Mouse (Mus musculus) right cerebral cortex, postnatal 14 days (tissue): ENCODE data around the gene Dcst1.

Source experiments
- DNase-seq: peaks from one replicate; pipeline ENCODE4 v3.0.0; 2022

Gene Dcst1

DNA sequence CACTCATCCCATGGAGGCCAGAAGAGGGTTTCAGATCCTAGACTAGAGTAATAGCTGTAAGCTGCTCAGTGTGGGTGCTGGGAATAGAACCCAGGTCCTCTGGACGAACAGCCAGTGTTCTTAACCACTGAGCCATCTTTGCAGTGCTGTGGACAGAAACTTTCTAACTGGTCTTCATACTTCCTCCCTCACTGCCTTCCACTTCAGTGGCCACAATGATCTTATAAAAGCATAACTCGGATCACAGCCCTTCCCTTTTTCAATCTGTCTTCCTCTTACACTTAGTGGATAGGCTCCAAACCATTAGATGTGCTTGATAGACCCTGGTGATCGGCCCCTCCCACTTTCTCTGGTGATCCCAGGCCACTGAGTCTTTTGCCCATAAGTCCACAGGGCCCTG lies 4.8 kb downstream of the Dcst1 start:
- DNase-seq, result no peak

DNA sequence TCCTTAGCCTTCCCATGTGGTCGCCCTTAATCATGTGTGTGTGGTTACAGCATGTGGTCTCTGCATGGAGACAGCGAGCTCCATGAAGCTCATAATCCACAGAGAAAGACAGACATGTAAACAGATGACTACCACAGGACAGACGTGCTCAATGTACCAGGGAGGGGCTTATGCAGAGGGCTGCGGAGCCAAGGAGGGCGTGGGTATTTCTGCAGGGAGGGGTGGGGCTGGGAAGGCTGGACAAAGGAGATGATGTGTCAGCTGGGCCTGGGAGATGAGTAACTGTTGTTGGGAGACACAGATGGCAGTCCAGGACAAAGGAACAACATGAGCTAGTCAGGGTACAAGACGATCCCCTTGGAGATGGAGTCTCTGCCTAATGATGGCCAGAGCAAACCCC lies 5.4 kb downstream of the Dcst1 start:
- no peak for DNase-seq

DNA sequence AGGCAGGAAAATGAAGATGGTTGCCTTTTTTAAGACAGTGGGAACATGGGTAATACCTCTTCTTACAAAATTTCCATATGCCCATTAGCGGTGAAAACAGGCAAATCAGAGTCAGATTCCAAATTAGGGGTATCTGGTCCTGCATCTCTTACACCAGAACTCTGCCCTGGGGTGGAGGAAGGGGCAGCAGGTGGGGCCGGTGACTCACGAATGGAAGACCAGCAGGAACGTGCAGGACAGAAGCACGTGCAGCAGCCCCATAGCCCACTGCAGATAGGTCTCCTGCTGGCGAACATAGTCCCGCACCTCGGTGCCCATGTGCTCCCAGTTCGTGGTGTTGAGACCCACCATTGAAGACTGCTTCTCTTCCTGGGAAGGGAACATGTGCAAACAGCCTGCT lies 9.0 kb downstream of the Dcst1 start:
- no peak for DNase-seq

DNA sequence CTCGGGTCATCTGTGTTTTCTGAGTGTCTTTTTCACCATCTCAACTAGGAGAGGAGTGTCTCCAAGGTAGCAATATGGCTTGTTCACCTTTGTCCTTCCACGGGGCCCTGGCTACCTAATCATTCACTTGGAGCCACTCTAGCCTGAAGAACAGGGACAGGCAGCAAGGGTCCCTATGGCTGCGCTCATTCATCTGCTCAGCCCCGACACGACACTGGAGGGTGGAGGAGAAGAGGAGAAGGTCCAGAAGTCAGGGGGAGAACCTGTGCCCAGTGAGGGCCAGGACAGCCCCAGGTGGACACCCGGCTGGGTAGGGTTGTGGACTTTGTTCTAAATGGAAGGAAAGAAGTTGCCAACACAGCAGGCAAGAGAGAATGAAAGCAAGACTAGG lies 9.5 kb downstream of the Dcst1 start:
- DNase-seq, result no peak

DNA sequence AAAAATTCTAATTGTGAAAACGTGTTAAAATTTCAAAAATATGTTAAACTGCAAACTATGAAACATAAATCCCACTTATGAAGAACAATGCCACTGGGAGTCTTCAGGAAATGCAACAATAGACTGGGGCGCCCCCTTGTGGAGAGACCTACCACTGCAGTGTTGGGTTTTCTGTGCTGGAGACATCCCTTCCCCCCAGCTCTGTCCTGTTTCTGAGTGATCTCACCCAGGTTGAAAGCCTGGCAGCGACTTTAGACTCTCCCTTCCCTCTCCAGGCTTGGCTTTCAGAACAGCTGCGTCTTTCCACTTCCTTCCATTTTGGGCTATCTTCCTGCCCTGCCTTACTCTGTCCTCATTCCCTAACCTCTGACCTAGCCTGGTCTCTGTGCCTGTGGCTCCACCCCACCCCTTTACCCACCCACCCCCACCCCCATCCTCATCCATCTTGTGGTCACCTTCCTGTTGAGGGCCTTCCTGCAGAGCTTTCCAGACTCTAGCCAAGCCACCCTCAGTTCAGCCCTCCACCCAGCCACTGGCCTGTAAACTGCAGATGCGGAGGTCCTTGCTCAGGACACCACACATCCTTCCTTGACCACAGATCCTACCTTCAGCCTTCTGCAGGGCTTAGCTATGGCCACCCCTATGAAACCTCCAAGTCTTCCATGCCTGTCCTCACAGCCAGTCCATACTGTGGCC lies 10.1 kb downstream of the Dcst1 start:
- DNase-seq, result peak; percentile 85

DNA sequence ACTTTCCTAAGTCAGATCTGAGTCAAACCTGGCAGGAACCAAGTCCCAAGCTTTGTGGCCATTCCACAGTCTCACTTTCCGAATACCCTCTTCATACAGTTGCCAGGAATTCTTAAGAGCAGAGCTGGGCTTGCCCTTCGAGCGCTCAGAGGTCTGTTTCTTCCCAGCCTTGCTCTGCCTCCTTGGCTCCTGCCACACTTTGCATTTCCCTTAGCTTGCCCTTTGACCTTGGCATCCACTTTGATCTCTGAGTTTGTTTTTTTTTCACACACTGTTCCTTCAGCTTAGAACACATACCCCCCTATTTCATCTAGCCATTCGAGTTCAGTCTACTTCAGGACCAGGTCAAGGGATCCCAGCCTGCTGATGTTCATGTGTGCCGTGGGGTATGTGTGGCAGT lies 13.8 kb downstream of the Dcst1 start:
- DNase-seq, result no peak

DNA sequence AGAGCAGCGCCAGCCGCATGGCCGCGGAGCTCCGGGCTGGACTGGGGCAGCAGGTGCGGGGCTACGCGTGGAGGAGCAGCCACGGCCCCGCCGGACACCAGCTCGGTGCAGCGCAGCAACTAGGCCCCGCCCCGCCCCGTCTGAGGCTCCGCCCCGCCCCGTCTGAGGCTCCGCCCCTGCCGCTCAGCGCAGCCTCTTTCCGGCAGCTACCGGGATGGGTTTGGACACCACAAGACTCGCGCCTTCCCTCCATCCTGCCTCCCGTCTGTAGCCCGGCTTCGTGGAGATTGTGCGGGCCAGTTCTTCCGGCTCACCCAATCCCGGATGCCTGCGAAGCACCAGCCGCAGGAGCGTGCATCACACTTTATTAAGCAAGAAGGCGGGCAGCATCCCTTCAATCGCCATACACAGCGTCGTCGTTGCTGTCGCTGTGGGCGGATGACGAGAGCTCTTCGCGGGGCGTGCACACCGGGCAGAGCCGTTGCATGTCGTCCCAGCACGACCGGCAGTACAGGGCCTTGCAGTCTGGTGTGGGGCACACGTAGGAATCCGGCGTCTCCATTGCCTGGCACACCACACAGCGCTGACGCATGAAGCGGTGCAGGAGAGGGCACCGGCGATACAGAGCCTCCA lies 15.1 kb downstream of the Dcst1 start, which contains the start of gene Adam15:
Adam15 (minus strand) TSS at position 128 of the 633 bp plus-strand sequence.
- DNase-seq, result peak; percentile 91

DNA sequence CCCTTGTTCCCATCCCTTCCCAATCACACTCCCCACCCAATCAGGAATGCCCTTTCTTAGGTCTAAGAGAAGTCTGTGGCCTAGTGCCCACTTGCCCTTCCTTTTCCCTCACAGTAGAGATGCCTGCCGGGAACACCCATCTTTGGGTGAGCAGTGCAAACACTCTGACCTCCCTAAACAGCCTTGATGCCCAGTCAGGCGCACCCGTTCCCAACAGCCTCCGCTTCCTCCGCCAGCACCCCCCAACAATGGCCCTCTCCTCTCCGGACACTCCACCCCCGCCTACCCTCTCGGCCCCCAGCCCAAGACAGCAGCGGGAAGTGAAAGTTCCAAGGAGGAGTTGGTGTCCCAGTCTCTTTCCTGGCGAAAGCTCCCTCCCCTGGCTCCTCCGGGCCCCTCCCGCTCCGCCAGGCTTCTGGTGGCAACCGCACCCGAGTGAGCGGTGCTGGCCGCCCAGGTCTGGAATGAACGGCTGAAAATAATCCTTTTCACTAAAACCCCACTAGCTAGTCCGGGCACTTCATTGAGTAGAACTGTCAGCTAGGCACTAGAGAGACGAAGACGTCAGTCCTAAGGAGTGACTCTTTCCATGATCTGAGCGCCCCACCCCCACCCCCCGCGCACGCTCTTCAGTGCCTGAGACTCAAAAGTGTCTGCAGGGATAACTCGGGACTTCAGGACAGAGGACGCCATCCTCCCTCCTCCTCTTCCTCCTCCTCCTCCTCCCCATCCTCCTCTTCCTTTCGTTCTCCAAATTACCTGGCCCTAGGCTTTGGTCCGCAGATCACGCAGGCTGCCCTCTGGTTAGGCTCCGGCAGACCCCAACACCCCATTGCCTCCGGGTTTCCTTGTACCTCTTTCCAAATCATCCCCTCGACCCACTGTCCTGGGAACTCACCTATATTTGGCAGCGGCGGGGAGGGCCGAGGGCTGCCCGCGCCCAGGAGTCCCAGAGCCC lies 15.9 kb downstream of the Dcst1 start:
- DNase-seq, result no peak

DNA sequence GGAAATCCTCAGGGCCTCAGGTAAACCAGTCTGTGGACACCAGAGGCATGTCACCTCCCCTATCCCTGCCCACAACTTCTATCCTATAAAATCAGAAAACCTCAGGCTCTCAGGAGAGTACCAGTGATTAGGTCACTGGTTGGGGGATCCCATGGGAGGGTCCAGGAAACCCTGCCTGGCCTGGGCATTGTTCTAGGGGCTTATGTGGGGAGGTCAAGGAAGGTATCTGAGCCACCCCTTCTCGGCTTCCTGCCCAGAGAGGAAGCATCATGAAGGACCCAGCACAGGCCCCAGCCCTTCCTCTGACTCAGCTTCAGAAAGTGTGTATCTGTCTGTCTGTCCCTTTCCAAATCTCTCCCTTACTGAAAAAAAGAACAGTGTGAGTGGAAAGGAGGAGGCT lies 17.1 kb downstream of the Dcst1 start:
- no peak for DNase-seq

DNA sequence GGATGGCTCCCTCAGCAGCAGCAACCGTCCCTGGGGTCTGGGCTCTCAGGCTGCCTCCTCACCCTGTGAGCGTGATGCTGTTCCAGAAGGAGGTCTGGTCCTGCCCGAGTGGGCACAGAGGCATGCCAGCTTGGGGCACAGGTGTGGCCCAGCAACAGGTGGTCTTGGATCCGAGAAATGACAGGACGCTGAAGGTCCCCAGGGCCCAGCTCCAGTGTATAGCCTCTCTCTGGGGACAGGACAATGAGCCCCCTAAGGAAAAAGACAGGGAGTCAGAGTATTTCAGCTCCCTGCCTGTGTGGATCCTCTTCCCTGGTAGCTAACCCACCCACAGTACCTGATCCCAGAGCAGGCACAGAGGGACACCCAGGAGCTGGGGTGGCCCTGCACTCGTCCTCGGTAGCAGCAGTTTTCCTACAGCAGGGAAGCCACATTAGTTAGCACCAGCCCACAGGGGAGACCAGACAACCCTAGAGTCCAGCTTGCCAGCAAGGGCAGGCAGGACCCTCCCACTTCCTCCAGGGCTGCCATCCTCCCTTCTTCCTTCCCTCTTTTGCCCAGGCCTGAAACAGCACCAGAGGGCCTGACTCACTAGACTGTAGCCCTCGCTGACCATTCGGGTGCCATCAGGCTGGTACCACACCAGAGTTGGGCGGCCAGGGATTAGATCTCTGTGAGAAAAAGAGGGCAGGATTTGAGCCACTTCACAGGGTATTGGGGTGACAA lies 18.1 kb downstream of the Dcst1 start:
- no peak for DNase-seq

DNA sequence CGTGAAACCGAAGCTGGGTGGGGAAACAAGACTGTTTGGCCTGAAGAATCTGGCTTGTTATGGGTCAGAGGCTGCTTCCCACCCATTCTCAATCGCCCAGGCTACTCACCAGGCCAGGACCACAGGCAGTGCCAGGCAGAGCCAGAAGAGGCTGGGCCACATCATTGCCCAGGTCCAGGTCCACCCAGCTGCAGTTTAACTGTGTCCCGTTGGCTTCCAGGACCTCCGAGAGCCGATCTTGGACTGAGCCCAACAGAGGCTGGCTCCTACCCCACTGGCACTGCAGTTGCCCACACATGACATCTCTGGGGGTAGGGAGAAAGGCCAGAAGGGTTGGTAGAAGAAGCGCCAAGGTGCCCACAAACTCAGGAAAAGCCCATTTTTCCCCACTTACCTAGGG lies 21.8 kb downstream of the Dcst1 start:
- no peak for DNase-seq

DNA sequence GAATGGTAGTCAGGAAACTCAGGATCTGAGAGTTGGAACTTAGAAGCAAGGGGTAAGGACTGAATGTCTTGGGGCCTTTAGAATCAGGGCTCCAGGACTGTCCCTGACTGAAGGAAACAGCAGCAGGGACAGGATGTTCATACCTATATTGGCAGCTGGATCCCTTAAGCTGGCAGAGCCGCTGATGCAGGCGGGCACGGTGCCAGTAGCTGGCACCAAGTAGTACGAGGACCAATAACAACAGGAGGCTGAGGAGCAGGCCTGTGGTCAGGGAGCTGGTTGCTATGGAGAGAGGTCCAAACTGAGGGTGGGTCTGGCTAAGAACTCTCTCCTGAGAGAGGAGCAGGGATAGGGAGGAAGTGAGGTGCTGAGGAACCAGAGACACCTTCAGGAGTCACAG lies 23.3 kb downstream of the Dcst1 start:
- DNase-seq, result no peak

DNA sequence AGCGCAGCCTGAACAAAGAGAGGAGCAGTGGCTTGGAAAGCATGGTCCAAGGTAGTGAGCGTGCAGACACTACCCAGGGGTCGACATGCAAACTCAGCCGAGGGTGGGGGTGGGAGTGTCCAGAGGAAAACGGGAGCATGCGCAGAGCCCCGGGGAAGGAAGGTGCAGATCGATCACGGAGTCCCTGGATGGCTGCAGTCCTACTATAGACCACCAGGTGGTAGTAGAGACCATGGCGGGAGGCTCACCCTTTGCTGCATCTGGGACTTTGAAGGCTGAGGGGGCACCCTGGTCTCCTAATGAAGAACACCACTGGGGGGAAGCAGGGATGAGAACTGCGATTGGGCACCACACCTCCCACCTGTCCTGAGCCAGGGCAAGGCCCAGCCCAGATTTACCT lies 24.6 kb downstream of the Dcst1 start:
- peak; percentile 80 for DNase-seq

DNA sequence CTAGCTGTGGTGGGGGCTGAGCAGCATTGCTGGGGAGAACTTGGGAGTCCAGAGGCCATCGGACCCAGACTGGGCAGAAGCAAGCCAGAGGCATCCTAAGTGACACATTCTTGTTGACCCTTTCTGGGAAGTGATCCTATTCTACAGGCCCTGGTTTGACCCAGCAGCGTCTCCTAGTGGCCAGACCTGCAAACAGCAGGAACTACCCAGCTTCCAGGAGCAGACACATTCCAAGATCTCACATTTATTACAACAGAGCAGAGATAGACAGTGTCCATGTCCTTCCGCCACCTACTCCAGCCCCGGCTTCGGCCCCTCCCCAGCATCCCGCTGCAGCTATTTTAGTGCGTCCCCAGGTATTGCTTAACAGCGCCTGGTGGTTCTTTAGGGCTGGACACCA lies 25.6 kb downstream of the Dcst1 start:
- peak; percentile 66 for DNase-seq

DNA sequence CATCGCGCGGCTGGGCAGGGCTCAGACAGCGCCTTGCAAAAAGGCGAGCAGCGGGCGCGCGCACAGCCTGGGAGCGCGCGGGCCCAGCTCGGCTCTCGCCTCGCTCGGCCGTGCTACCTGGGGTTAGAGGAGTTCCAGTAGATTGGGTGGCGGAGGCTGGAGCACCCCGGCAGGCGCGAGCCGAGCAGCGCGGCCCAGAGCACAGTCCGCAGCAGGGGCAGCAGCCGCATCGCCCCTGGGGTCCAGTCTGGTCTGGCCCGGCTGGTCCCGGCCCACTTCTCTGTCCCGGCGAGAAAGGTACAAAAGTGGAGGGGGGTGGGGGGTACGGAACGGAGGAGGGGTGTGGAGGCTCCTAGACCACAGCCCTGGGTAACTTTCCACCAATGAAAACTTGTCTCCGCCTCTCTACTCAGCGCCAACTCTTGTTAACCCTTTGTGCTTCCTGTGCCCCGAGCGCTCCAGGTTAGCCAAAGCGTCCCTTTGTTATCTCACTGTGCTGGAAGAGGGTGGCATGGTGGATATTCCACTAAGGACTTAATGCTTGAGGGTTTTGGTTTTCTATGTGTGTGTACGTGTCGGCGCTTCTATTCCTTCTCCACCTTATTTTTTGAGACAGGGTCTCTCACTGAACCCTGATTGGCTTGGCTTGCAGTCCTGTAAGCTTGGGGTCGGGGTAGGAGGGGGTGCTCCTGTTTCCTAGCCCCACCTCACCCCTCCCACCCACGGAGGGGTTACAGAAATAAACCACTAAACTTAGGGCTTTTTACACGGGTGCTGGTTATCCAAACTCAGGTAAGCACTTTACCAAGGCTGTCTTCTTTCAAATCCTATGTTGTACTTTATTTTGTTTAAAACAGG lies 27.1 kb downstream of the Dcst1 start, which contains the start of gene Efna4:
Efna4 (minus strand) TSS at position 308 of the 858 bp plus-strand sequence.
- no peak for DNase-seq

DNA sequence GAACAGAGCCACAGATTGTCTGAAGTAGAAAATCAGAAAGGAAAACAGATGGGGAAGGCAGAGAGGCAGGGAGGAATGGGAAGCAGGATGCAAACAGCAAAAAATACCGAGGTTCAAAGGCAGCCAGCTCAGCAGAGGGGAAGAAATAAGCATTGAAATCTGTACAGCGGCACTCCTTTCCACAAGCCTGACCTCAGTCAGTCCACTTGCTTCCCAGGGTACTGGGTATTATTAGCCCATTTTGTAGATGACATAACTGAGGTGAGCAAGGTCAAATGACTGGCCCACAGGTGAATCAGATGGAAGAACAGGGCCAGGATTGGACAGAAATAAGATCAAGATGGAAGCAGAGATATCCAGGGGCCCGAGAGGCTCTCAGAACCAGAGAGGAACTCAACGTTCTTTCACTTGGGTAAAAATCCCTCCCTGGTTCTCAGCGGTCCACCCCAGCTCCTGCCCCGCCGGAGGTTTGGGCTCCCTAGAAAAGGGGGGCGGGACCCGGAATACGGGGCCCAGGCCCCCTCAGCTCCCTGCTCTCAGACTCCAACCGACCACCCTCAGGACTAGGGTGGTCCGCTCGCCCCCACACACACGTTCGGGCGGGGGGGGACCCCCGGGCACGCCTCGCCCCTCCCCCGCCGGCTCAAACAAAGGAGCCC lies 27.9 kb downstream of the Dcst1 start:
- DNase-seq, result no peak

DNA sequence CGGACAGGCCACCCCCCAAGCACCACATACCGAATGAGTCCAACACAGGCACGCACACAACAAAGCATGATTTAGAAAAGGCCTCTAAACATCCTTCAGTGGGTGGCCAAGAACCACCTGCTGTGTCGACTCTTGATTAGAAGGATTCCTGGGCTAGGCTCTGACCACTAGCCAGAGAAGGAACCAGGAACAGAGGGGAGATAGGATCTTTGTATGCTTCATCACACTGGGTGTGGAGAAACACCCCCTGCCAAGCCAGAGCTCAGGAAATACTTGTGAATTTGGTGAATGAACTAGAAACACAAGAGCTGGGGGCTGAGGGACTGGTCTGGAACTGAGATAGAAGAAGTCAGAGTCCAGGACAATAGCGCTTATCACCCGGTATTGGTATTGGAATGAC lies 28.5 kb downstream of the Dcst1 start:
- DNase-seq, result no peak

DNA sequence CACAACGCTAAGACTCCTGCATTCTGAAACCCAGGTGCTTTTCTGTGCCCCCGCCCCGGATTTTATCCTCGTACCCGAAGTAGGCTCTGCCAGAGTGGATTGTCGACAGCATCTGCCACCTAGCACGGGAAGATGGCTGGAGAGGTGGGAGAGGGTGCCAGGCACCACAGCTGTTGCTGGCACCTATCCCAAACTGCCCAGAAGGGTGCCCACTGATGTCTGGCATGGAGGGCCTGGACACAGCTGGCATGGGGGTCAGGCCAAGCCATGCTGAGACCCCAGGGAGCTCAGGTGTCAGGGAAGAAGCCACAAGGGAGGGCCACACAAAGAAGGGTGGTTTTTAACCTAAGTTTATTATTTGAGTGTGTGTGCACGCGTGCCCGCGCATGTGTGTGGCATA lies 32.0 kb downstream of the Dcst1 start:
- no peak for DNase-seq

DNA sequence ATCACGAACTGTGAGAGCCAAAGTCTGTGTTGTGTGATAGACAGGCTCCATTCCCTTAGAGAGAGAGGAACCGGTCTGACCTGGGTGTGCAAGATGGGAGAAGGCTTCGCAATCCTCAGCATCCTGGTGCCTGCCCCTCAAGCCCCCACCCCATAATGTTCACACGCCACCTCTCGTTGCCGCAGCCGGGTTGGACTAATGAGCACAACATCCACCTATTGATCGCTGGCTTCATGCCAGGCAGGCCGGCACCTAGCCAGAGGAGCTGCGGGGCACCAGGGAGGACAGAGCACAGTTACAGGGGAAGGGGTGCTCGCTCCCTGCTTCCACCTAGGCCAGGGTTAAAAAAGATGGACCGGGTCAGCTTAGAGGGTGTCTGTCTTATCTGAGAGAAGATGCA lies 32.6 kb downstream of the Dcst1 start:
- no peak for DNase-seq

DNA sequence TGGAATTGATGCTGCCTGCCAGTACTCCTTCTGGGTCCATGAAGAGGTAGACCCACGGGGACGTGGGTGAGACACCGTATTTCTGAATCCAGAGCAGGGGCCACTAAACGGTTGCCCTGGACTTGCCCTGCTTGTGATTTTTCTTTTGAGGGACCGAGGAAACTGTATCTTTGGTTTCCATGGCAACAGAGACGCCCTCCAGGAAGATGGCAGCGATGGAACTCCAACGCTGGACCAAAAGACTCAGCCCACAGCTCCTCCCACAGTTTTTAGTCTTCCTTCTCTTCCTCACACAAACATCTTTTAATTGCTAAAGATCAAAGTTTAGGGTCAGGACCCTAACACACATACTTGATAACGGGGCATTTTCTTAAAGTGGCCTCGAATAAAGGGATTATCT lies 33.0 kb downstream of the Dcst1 start:
- no peak for DNase-seq

DNA sequence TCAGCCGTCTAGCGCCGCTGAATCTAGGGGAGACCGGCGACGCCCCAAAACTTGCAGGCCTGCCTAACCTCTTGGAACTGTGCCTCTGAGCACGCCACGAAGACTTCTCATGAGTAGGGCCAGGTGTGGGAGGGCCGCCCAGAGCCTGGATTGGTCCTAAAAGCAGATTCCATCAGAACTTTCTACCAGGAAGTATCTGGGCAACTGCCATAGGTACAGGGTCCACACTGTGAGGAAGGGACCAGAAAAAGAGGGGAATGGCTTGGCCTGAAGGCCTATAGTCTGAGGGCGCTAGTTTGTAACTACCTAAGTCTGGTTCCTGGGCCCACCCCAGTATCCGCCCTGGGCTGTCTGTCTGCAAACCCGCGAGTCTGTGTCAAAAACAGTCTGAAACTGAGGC lies 33.5 kb downstream of the Dcst1 start:
- no peak for DNase-seq
